Mouse (Mus musculus) midbrain, embryonic 14.5 days (tissue): ENCODE results near the gene 1700014D04Rik. TPM values are rescaled to one million over a fixed set of nuclear protein-coding genes. Genes with fewer than 3 reads are reported as not detected.
"Not testable (repeated sequence)": the region's sequence is repeated elsewhere in the genome, so short reads cannot be mapped to it uniquely, and the experiment has no call there.

Source experiments
- ATAC-seq: fragments of 200-750 bp; cut with Nextera tagmentation; 2 replicates; pipeline ENCODE4 v1.8.0; 2017; ENCODE audit warnings: moderate number of reproducible peaks, moderate library complexity; ENCODE audit not compliant: low FRiP score, low TSS enrichment
- DNase-seq: peaks from one replicate; pipeline ENCODE4 v3.0.0-alpha.2; 2015
- H3K27ac ChIP-seq: fragments of 300-500 bp; sonication (generic); replicated peaks from 2 replicates; pipeline ENCODE4 v1.5.1; 2014; ENCODE audit warnings: mild to moderate bottlenecking, low read depth, low read length, moderate library complexity
- H3K27me3 ChIP-seq: fragments of 300-500 bp; sonication (generic); 2 replicates; pipeline ENCODE4 v1.6.1; 2014; ENCODE audit warnings: low read length, control low read depth, mixed read lengths; ENCODE audit not compliant: control insufficient read depth, insufficient read depth
- H3K36me3 ChIP-seq: fragments of 300-500 bp; sonication (generic); 2 replicates; pipeline ENCODE4 v1.6.1; 2014; ENCODE audit warnings: low read length, control low read depth; ENCODE audit not compliant: control insufficient read depth, insufficient read depth
- H3K4me1 ChIP-seq: fragments of 300-500 bp; sonication (generic); 2 replicates; pipeline ENCODE4 v1.6.1; 2014; ENCODE audit warnings: mild to moderate bottlenecking, antibody characterized with exemption, low read length, control low read depth; ENCODE audit not compliant: control insufficient read depth, insufficient read depth
- H3K4me2 ChIP-seq: fragments of 300-500 bp; sonication (generic); 2 replicates; pipeline ENCODE4 v1.6.1; 2014; ENCODE audit warnings: mild to moderate bottlenecking, low read length, moderate library complexity
- H3K4me3 ChIP-seq: fragments of 300-500 bp; sonication (generic); replicated peaks from 2 replicates; pipeline ENCODE4 v1.5.1; 2014; ENCODE audit warnings: low read depth, low read length
- H3K9ac ChIP-seq: fragments of 300-500 bp; sonication (generic); replicated peaks from 2 replicates; pipeline ENCODE4 v1.6.1; 2014; ENCODE audit warnings: mild to moderate bottlenecking, low read length, moderate library complexity
- H3K9me3 ChIP-seq: fragments of 300-500 bp; sonication (generic); 2 replicates; pipeline ENCODE4 v1.6.1; 2016; ENCODE audit warnings: low read length, control low read depth, mixed read lengths; ENCODE audit not compliant: control insufficient read depth
- WGBS: fragments of 180-500 bp; shearing (Covaris S2); extraction: QIAGEN DNeasy Blood & Tissue Kit; methylation state at CpG from one replicate; pipeline ENCODE4 v1.1.7; 2014; 5-methylcytosine and 5-hydroxymethylcytosine counted together
- polyA plus RNA-seq: library from polyadenylated mRNA; unstranded; fragments of >200 nt; fragmentation: Nextera tagmentation; extraction: Ambion mirVana; gene quantifications from 2 replicates; pipeline ENCODE4 v1.2.1, GENCODE M21; 2014

1700014D04Rik gene
- polyA plus RNA-seq, 1 experiment from 2014 or later, result 0.30 TPM

GRCm38 (mm10) chr13:59745462-59745861, 1.1 kb downstream of the 1700014D04Rik start:
- Histone ChIP-seq H3K27me3 (no peaks in the 10 kb centered on the region), H3K36me3 (no peaks in the 10 kb centered on the region), H3K4me3 (no peak overlapping the region), H3K9ac (no peak overlapping the region), H3K4me2 (no peak overlapping the region), H3K27ac (no peak overlapping the region), H3K9me3 (no peaks in the 10 kb centered on the region), H3K4me1 (no peaks in the 10 kb centered on the region)
- DNase-seq (no peak), ATAC-seq (no peak)
- WGBS, result 87% methylated on average over 6 of the region's 6 CpGs

GRCm38 (mm10) chr13:59741697-59742096, 4.9 kb downstream of the 1700014D04Rik start:
- no peaks in the 10 kb centered on the region for H3K9me3 ChIP-seq
- ATAC-seq (no peak), DNase-seq (no peak)
- H3K9ac ChIP-seq, result no peak overlapping the region
- no peak overlapping the region for H3K27ac ChIP-seq
- H3K4me3 ChIP-seq, result no peak overlapping the region
- H3K4me2 ChIP-seq, result no peak overlapping the region
- no peaks in the 10 kb centered on the region for H3K36me3 ChIP-seq
- 77% methylated on average over 10 of the region's 10 CpGs for WGBS
- H3K4me1 ChIP-seq, result no peaks in the 10 kb centered on the region
- H3K27me3 ChIP-seq, result no peaks in the 10 kb centered on the region

GRCm38 (mm10) chr13:59741096-59741495, 5.5 kb downstream of the 1700014D04Rik start:
- H3K27me3 ChIP-seq, result no peaks in the 10 kb centered on the region
- no peak overlapping the region for H3K4me2 ChIP-seq
- H3K4me3 ChIP-seq, result no peak overlapping the region
- no peaks in the 10 kb centered on the region for H3K4me1 ChIP-seq
- no peak for ATAC-seq
- 95% methylated on average over 11 of the region's 11 CpGs for WGBS
- no peak overlapping the region for H3K9ac ChIP-seq
- no peak for DNase-seq
- no peak overlapping the region for H3K27ac ChIP-seq
- no peaks in the 10 kb centered on the region for H3K36me3 ChIP-seq
- H3K9me3 ChIP-seq, result no peaks in the 10 kb centered on the region

- ATAC-seq, result no peak
- no peaks in the 10 kb centered on the region for H3K36me3 ChIP-seq
- WGBS, result 92% methylated on average over 4 of the region's 4 CpGs
Observed at GRCm38 (mm10) chr13:59739397-59739796, 7.2 kb downstream of the 1700014D04Rik start.

GRCm38 (mm10) chr13:59738455-59738854, 8.1 kb downstream of the 1700014D04Rik start:
- Histone ChIP-seq H3K9ac (no peak overlapping the region), H3K4me2 (no peak overlapping the region), H3K27me3 (no peaks in the 10 kb centered on the region), H3K9me3 (no peaks in the 10 kb centered on the region), H3K4me1 (no peaks in the 10 kb centered on the region), H3K36me3 (no peaks in the 10 kb centered on the region), H3K4me3 (no peak overlapping the region), H3K27ac (no peak overlapping the region)
- no peak for ATAC-seq
- WGBS, result 84% methylated on average over 2 of the region's 2 CpGs
- DNase-seq, result no peak

More at GRCm38 (mm10) chr13:59739397-59739796, 7.2 kb downstream of the 1700014D04Rik start:
- Histone ChIP-seq H3K4me3 (no peak overlapping the region), H3K27me3 (no peaks in the 10 kb centered on the region), H3K9me3 (no peaks in the 10 kb centered on the region), H3K9ac (no peak overlapping the region), H3K4me1 (no peaks in the 10 kb centered on the region), H3K27ac (no peak overlapping the region), H3K4me2 (no peak overlapping the region)
- DNase-seq, result no peak

- WGBS, result 30% methylated on average over 3 of the region's 3 CpGs
- no peaks in the 10 kb centered on the region for H3K36me3 ChIP-seq
- ATAC-seq (no peak), DNase-seq (peak; percentile 41)
- no peak overlapping the region for H3K4me3 ChIP-seq
- H3K9ac ChIP-seq, result no peak overlapping the region
- H3K4me2 ChIP-seq, result no peak overlapping the region
- H3K27ac ChIP-seq, result no peak overlapping the region
- H3K9me3 ChIP-seq, result no peaks in the 10 kb centered on the region
- H3K4me1 ChIP-seq, result no peaks in the 10 kb centered on the region
- no peaks in the 10 kb centered on the region for H3K27me3 ChIP-seq
Observed at GRCm38 (mm10) chr13:59735190-59735589, 11.4 kb downstream of the 1700014D04Rik start.

GRCm38 (mm10) chr13:59734347-59734746, 12.2 kb downstream of the 1700014D04Rik start:
- not testable (repeated sequence) for H3K4me3 ChIP-seq, ATAC-seq, H3K4me2 ChIP-seq, H3K27me3 ChIP-seq, DNase-seq, H3K9me3 ChIP-seq, H3K36me3 ChIP-seq, H3K4me1 ChIP-seq, H3K27ac ChIP-seq, H3K9ac ChIP-seq
- WGBS, result 41% methylated on average over 6 of the region's 6 CpGs

- no peak for ATAC-seq
- H3K4me1 ChIP-seq, result no peaks in the 10 kb centered on the region
- H3K36me3 ChIP-seq, result no peaks in the 10 kb centered on the region
- no peak overlapping the region for H3K9ac ChIP-seq
- H3K4me3 ChIP-seq, result no peak overlapping the region
- 89% methylated on average over 2 of the region's 4 CpGs for WGBS
- H3K4me2 ChIP-seq, result no peak overlapping the region
- no peak overlapping the region for H3K27ac ChIP-seq
- no peaks in the 10 kb centered on the region for H3K9me3 ChIP-seq
- DNase-seq, result no peak
- H3K27me3 ChIP-seq, result no peaks in the 10 kb centered on the region
Observed at GRCm38 (mm10) chr13:59733936-59734335, 12.6 kb downstream of the 1700014D04Rik start.

- WGBS, result 46% methylated on average over 7 of the region's 7 CpGs
- H3K4me1 ChIP-seq, result no peaks in the 10 kb centered on the region
- ATAC-seq, result no peak
- no peaks in the 10 kb centered on the region for H3K27me3 ChIP-seq
- no peak for DNase-seq
- no peak within 1 kb of the TSS for H3K4me3 ChIP-seq
- no peak within 1 kb of the TSS for H3K4me2 ChIP-seq
- H3K27ac ChIP-seq, result no peak within 1 kb of the TSS
- H3K9ac ChIP-seq, result no peak within 1 kb of the TSS
- no peaks in the 10 kb centered on the region for H3K9me3 ChIP-seq
- no peaks in the 10 kb centered on the region for H3K36me3 ChIP-seq
Observed at GRCm38 (mm10) chr13:59731652-59732051, 14.9 kb downstream of the 1700014D04Rik start, which contains the start of gene Spata31d1d. Spata31d1d (minus strand) TSS chr13:59731752.
